Mouse (Mus musculus) lung, adult 2 months (tissue): ENCODE measurements around the gene Baz2b. TPM values are rescaled to one million over a fixed set of nuclear protein-coding genes. Genes with fewer than 3 reads are reported as not detected.
"Not testable (repeated sequence)": the region's sequence is repeated elsewhere in the genome, so short reads cannot be mapped to it uniquely, and the experiment has no call there.

Experiments
- DNase-seq: peaks from one replicate; pipeline ENCODE4 v3.0.0; 2022
- H3K4me1 ChIP-seq: fragments of 200-500 bp; 2 replicates; pipeline ENCODE4 v1.6.1; 2011; ENCODE audit warnings: low read length; ENCODE audit not compliant: control insufficient read depth, insufficient read depth
- H3K4me3 ChIP-seq: fragments of 200-500 bp; replicated peaks from 2 replicates; pipeline ENCODE3; 2011; ENCODE audit warnings: low read depth, mild to moderate bottlenecking, control low read depth, low read length; ENCODE audit errors: extremely low read depth
- CTCF ChIP-seq: fragments of 200-500 bp; IDR thresholded peaks from 2 replicates; pipeline ENCODE4 v1.5.1; 2011; ENCODE audit warnings: mild to moderate bottlenecking, low read length, control low read depth; ENCODE audit not compliant: insufficient read depth
- POLR2A ChIP-seq: fragments of 200-500 bp; IDR thresholded peaks from 2 replicates; pipeline ENCODE4 v1.6.1; 2011; ENCODE audit warnings: low read depth, mild to moderate bottlenecking, control low read depth, low read length, borderline replicate concordance; ENCODE audit errors: extremely low read depth
- WGBS: fragments of 180-500 bp; shearing (Covaris S2); methylation state at CpG from one replicate; pipeline ENCODE4 v1.1.7; 2018; 5-methylcytosine and 5-hydroxymethylcytosine counted together
- polyA plus RNA-seq: library from polyadenylated mRNA; depleted of rRNA; stranded (reverse); fragments of >200 nt; gene quantifications from 2 replicates; pipeline ENCODE4 v1.2.3, GENCODE M21; 2012

The Baz2b gene
- polyA plus RNA-seq, 1 experiment: 21.9 TPM

DNA sequence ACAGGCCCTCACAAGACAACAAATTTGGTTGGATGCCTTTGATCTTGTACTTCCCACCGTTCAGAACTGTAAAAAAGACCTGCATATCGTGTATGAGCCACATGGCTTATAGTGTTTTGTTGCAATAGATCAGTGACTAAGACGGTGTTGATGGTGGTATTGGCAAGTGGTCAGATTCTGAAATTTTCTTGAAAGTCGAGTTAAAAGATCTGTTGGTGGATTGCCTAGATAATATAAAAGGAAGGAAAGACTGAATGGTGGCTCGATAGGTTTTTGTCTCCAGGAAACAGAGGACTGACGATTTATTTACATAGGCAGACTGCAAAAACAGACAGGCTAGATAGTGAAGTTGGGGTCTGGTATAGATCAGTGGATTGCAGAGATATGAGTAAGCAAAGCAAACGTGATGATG is 70.9 kb downstream of the Baz2b start:
- 29% methylated on average over 7 of the region's 7 CpGs for WGBS
- H3K4me1 ChIP-seq: no peaks in the 10 kb centered on the region
- DNase-seq: no peak
- H3K4me3 ChIP-seq: no peak overlapping the region
- TF ChIP-seq POLR2A: no peak
- TF ChIP-seq CTCF: no peak

DNA sequence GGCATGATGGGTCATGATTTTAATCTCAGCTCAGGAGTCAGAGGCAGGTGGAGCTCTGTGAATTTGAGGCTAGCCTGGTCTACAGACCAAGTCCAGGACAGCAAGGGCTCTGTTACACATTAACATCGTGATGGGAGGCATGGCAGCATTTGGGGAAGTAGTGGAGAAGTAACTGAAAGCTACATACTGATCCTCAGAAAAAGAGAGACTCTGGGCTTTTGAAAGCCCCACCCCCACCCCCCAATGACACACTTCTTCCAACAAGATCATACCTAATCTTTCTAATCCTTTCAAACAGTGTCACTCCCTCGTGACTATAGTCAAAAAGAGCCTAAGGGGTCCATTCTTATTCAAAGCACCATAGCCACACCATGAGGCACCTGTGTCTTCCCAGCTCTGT is 73.8 kb downstream of the Baz2b start:
- DNase-seq: no peak
- WGBS: 67% methylated on average over 2 of the region's 2 CpGs
- no peak overlapping the region for H3K4me3 ChIP-seq
- H3K4me1 ChIP-seq: no peaks in the 10 kb centered on the region
- TF ChIP-seq POLR2A: no peak
- no peak for TF ChIP-seq CTCF

DNA sequence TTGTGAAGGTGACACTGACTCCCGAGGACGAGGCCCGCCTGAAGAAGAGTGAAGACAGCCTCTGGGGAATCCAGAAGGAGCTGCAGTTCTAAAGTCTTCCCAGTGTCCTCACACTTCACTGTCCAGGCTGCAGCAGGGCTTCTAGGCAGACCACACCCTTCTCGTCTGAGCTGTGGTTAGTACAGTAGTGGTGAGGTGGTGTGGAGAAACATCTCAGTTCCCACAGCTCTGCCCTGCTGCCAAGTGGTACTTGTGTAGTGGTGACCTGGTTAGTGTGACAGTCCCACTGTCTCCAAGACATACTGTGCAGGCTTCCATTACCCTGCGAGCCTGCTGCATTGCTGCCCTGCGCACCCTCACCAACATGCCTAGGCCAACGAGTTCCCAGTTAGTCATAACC is 74.7 kb downstream of the Baz2b start:
- H3K4me3 ChIP-seq, DNase-seq, H3K4me1 ChIP-seq: not testable (repeated sequence)
- whole genome bisulfite sequencing: 89% methylated on average over 7 of the region's 7 CpGs

DNA sequence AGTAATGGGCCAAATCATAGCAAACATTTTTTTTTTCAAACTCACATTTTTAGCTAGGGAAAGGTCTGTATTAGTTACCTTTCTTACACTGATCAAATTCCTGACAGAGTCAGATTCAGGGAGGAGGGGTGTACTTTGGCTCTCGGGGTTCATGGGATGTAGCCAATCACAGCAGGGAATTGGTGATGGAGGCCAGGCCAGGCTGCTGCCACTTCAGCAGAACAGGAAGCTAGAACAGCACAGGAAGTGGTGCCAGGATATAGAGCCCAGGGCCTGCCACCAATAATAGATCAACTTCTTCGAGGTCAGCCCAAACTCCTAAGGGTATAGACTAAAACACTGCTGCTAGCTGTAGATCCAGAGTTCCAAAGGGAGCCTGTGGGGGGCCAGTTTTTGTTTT is 76.6 kb downstream of the Baz2b start:
- Histone ChIP-seq H3K4me1 (no peaks in the 10 kb centered on the region), H3K4me3 (no peak overlapping the region)
- DNase-seq: no peak
- no peak for TF ChIP-seq CTCF
- no peak for TF ChIP-seq POLR2A
- 60% methylated on average over 2 of the region's 2 CpGs for WGBS

DNA sequence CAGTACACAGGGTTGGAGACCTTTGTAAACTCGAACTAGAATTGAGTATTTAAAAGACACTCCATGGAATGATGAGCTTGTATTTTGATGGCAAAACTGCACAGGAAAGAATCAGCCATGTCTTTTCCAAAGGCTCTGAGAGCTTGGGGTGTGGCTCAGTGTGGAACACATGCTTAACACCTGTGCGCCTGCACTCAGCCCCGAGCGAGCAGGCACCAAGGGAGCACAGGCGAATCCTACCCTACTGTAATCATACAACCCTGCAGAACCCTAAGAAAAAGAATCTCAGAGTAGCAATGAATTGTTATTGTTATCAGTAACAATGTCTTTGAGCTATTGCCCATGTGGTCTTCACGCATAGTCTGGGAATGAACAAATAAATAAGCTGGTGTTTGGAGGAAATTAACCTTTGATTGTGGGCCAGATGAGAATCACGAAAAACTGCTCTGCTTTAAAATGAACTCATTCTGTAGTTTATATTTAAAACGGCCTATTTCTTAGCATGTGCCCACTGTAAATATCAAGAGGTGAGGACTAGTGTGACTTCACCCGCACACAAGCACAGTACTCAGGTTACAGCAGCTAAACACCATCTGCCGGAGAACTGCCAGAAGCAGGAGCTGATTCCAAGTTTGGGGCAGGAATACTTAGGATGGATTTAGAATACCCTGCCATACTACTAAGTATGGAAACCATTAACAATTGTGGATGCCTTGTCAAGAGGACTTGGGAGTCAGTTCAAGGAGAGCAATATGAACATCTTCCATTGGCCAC is 77.2 kb downstream of the Baz2b start:
- Histone ChIP-seq H3K4me3 (no peak overlapping the region), H3K4me1 (no peaks in the 10 kb centered on the region)
- TF ChIP-seq POLR2A (no peak), CTCF (no peak)
- 67% methylated on average over 10 of the region's 10 CpGs for WGBS
- no peak for DNase-seq

DNA sequence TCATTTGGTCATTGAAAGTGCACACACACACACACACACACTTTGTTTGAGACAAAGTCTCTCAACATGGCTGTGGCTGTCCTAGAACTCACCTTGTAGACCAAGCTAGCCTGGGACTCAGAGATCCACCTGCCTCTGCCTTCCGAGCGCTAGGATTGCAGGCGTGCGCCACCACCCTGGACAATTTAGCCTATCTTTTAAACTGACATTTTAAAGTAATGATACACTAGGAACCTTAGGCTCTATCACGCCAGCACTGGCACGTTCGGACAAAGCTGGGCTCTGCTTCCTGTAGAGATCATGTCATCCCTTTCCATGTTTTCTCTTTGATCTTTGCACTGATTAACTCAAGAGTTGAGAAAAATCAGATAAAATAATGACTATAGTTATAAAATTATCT is 81.0 kb downstream of the Baz2b start:
- no peaks in the 10 kb centered on the region for H3K4me1 ChIP-seq
- TF ChIP-seq CTCF (no peak), POLR2A (no peak)
- WGBS: 92% methylated on average over 7 of the region's 7 CpGs
- no peak overlapping the region for H3K4me3 ChIP-seq
- DNase-seq: no peak

DNA sequence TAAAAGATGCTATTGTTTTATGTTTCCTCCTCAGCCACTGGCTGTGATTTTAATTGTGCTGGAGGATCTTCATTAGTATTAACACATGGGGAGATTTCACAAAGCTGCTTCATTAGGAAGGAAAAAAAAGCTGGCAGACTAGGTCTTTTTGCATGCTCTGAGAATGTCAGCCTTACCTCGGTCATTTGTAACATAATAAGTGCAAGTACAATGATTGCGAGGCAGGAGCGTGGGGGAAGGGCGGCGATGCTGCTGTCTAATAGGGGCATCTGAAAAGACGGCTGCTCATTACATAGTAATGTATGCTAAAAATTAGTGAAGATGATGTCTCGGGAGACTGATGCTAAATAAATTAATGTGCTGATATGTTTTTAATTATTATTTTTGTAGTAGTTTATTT is 82.8 kb downstream of the Baz2b start:
- no peak for TF ChIP-seq CTCF
- no peak for TF ChIP-seq POLR2A
- no peak for DNase-seq
- H3K4me1 ChIP-seq: peaks cover 4% of the 10 kb centered on the region
- 74% methylated on average over 7 of the region's 7 CpGs for WGBS
- H3K4me3 ChIP-seq: no peak overlapping the region

DNA sequence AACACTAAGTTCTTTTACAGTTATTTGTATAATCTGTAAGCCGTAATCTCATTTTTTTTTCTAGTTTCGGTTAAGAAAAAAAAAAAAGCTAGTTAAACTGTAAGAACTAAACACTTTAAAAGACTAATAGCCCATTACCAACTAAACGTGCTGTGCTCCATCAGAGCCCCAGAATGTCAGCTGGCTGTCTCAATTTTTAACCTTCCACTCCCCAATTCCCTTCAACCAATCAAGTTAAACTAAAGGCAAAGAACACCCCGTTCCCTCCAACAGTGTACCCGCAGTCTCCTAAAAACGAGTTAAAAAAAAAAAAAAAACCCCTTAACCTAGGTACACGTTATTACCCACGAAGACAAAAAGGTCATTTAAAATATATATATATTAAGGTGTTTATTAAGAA is 83.3 kb downstream of the Baz2b start:
- no peak for DNase-seq
- 18% methylated on average over 8 of the region's 8 CpGs for WGBS
- TF ChIP-seq POLR2A (no peak), CTCF (no peak)
- Histone ChIP-seq H3K4me1 (peaks cover 4% of the 10 kb centered on the region), H3K4me3 (peak overlapping the region; percentile 68)

DNA sequence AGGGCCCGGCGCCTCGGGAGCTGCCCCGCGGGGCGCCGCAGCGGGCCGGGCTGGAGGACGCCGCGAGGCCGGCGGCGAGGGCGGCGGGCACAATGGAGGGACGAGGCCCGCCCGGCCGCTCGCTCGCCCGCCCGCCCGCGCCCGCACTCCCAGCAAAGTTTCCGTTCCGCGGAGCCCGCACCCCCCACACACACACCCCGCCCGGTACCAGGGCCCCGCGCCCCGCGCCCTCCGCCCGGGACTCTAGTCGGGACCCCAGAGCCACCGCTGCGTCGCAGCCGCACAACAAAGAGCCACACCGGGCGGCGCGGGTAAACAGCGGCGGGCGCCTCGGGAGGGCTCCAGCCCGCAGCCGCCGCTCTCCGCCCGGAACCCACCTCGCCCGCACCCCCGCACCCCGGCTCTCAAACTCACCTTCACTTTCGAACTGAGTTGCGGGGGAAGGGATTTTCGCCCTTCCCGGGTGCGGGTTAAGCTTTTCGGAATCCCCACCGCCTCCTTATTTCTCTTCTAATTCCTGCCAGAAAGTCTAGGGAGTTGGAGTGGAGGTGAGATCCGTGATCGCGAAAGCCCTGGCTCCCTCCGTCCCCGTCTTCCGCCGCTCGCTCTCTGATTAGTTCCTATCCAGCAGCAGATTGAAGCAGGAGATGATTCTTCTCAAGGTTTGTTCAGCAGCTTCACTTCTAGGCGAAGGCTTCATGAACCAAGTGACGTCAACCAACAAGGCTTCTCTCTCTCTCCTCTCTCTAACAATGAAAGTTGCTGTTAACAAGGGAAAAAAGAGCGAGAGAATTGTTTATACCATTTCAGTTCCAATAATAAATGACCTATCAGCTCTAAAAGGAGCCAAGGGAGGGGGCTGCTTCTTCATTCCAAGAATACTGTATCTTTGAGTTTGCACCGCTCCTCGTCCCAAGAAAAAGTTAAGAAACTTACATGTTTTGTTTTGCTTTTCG is 84.3 kb downstream of the Baz2b start:
- Histone ChIP-seq H3K4me1 (peaks cover 4% of the 10 kb centered on the region), H3K4me3 (peak overlapping the region; percentile 68)
- WGBS: 6% methylated on average over 59 of the region's 83 CpGs
- TF ChIP-seq CTCF (no peak), POLR2A (peak; percentile 72; the same call in 1 of the 2 replicates)
- peak; percentile 80 for DNase-seq

DNA sequence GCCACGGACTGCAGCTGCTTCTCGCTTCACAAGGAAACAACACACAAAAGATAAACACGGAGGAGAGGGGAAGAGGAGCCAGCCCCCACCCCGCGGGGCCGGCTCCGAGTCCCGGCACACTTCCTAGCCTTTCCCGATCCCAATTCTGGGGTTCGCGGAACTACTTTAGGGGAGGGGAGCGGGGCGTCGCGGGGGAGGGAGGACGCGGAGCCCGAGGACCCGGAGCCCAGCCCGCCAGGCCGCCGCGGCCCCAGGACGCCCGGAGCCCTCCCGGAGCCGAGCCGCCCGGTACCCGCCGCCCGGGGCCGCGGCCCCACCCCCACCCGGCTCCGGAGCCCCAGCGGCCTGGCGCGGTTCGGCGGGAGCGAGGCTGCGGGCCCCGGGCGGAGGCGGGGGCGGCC is 85.0 kb downstream of the Baz2b start:
- TF ChIP-seq POLR2A (0 out of 2 replicates have a peak, but pooled peaks have one; percentile 5), CTCF (no peak)
- H3K4me1 ChIP-seq: peaks cover 4% of the 10 kb centered on the region
- H3K4me3 ChIP-seq: peak overlapping the region; percentile 68
- 5% methylated on average over 46 of the region's 47 CpGs for WGBS
- peak; percentile 74 for DNase-seq
